Mouse (Mus musculus): ENCODE results near the gene Rufy1. TPM values are rescaled to one million over a fixed set of nuclear protein-coding genes. Genes with fewer than 3 reads are reported as not detected.
A peak's percentile ranks its signal among the peaks of the same experiment; 100 is the strongest.

Gene Rufy1
- polyA plus RNA-seq, 1 experiment = 12.5 TPM

DNA sequence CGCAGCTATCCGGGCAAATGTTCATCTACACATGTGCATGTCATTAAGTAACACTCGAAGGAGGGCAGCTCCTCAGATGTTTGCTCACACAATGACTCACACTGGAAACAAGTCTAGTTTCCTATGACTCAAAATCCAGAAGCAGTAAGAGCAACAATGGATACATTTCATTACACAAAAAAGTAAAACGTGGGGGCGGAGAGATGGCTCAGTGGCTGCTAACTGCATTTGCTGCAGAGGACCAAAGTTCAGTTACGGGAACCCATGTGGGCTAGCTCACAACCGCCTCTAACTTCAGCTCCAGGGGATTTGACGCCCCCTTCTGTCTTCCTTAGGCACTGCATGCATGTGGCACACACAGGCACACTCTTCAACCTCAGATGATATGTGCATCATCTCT is 8.9 kb upstream of the Rufy1 start:
- TF ChIP-seq POLR2A (IDR thresholded peaks at IDR 0.05; ENCODE audit: borderline replicate concordance, control insufficient read depth, low read depth, low read length) (no peak), CTCF (IDR thresholded peaks at IDR 0.05; ENCODE audit: control insufficient read depth, insufficient read depth, low read length) (peak; percentile 44)
- H3K4me3 ChIP-seq (replicated peaks; ENCODE audit: control insufficient read depth, low read depth, low read length) = no peak overlapping the region
- no peak overlapping the region for H3K27ac ChIP-seq (ENCODE audit: control insufficient read depth, insufficient read depth, low read depth, low read length, poor library complexity)
- WGBS = 68% methylated on average over 8 of the region's 8 CpGs
- no peaks in the 10 kb centered on the region; the same call in 1 of the 2 replicates for H3K4me1 ChIP-seq (ENCODE audit: control insufficient read depth, insufficient read depth, low read length)

- 49% methylated on average over 5 of the region's 5 CpGs for WGBS
- peaks cover 5% of the 10 kb centered on the region for H3K4me1 ChIP-seq (ENCODE audit: control insufficient read depth, insufficient read depth, low read length)
- no peak overlapping the region for H3K4me3 ChIP-seq (replicated peaks; ENCODE audit: control insufficient read depth, low read depth, low read length)
- TF ChIP-seq POLR2A (IDR thresholded peaks at IDR 0.05; ENCODE audit: borderline replicate concordance, control insufficient read depth, low read depth, low read length) (no peak), CTCF (IDR thresholded peaks at IDR 0.05; ENCODE audit: control insufficient read depth, insufficient read depth, low read length) (no peak)
- H3K27ac ChIP-seq (ENCODE audit: control insufficient read depth, insufficient read depth, low read depth, low read length, poor library complexity) = no peak overlapping the region
These were observed 2.0 kb upstream of the Rufy1 start for GRCm38 (mm10) chr11:50432896-50433295.

DNA sequence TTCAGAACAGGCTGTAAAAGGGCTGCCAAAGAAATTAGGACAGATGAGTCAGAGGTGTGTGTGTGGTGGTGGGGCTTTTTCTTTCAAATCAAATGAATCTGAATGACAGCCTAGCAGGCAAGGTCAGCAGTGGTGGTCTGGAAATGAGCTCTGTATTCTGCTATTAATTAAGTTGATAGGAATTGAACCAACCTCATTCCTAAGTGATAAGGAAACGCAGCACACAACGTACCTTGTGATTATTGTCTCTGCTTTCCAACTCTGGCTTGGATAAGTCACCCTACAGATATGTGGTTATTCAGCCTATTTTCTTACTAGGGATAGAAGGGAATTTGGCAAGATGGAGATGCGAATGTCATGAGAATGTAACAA is 1.1 kb upstream of the Rufy1 start:
- peaks cover 5% of the 10 kb centered on the region for H3K4me1 ChIP-seq (ENCODE audit: control insufficient read depth, insufficient read depth, low read length)
- no peak for TF ChIP-seq POLR2A (IDR thresholded peaks at IDR 0.05; ENCODE audit: borderline replicate concordance, control insufficient read depth, low read depth, low read length)
- no peak for TF ChIP-seq CTCF (IDR thresholded peaks at IDR 0.05; ENCODE audit: control insufficient read depth, insufficient read depth, low read length)
- 78% methylated on average over 3 of the region's 3 CpGs for WGBS
- no peak overlapping the region for H3K4me3 ChIP-seq (replicated peaks; ENCODE audit: control insufficient read depth, low read depth, low read length)
- no peak overlapping the region for H3K27ac ChIP-seq (ENCODE audit: control insufficient read depth, insufficient read depth, low read depth, low read length, poor library complexity)

GRCm38 (mm10) chr11:50431134-50432068 is 476 bp upstream of the Rufy1 start:
- 24% methylated on average over 32 of the region's 32 CpGs for WGBS
- TF ChIP-seq CTCF (IDR thresholded peaks at IDR 0.05; ENCODE audit: control insufficient read depth, insufficient read depth, low read length) (no peak), POLR2A (IDR thresholded peaks at IDR 0.05; ENCODE audit: borderline replicate concordance, control insufficient read depth, low read depth, low read length) (no peak; the same call in 1 of the 2 replicates)
- peaks cover 5% of the 10 kb centered on the region for H3K4me1 ChIP-seq (ENCODE audit: control insufficient read depth, insufficient read depth, low read length)
- H3K27ac ChIP-seq (ENCODE audit: control insufficient read depth, insufficient read depth, low read depth, low read length, poor library complexity) = peak overlapping the region; percentile 99
- H3K4me3 ChIP-seq (replicated peaks; ENCODE audit: control insufficient read depth, low read depth, low read length) = peak overlapping the region; percentile 82

DNA sequence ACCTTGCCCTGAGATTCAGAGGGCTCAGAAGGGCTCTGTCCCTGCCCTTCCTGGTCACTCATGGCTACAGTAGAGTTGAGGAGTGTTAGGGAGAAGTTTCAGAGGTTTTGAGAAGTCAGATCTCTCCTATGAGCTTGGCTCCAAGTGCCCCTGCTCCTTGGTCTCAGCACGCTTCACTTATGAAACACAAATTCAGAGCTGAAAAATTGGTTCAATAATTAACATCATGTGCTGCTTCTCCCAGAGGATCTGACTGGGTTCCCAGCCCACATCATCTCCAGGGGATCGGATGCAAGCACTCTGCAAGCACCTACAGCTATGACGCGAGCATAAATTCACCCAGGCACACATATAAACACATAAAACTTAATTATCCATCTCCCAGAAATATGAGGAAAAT is 4.9 kb downstream of the Rufy1 start:
- TF ChIP-seq CTCF (IDR thresholded peaks at IDR 0.05; ENCODE audit: control insufficient read depth, insufficient read depth, low read length) (no peak), POLR2A (IDR thresholded peaks at IDR 0.05; ENCODE audit: borderline replicate concordance, control insufficient read depth, low read depth, low read length) (no peak)
- peaks cover 1% of the 10 kb centered on the region; the same call in 1 of the 2 replicates for H3K4me1 ChIP-seq (ENCODE audit: control insufficient read depth, insufficient read depth, low read length)
- H3K4me3 ChIP-seq (replicated peaks; ENCODE audit: control insufficient read depth, low read depth, low read length) = no peak overlapping the region
- no peak overlapping the region for H3K27ac ChIP-seq (ENCODE audit: control insufficient read depth, insufficient read depth, low read depth, low read length, poor library complexity)
- WGBS = 92% methylated on average over 4 of the region's 4 CpGs

- 48% methylated on average over 22 of the region's 22 CpGs for WGBS
- H3K27ac ChIP-seq (ENCODE audit: control insufficient read depth, insufficient read depth, low read depth, low read length, poor library complexity) = no peak overlapping the region
These were observed 8.8 kb downstream of the Rufy1 start for GRCm38 (mm10) chr11:50421934-50422780.

GRCm38 (mm10) chr11:50421461-50421860 is 9.5 kb downstream of the Rufy1 start:
- TF ChIP-seq POLR2A (IDR thresholded peaks at IDR 0.05; ENCODE audit: borderline replicate concordance, control insufficient read depth, low read depth, low read length) = no peak
- no peak for TF ChIP-seq CTCF (IDR thresholded peaks at IDR 0.05; ENCODE audit: control insufficient read depth, insufficient read depth, low read length)
- peaks cover 1% of the 10 kb centered on the region; the same call in 1 of the 2 replicates for H3K4me1 ChIP-seq (ENCODE audit: control insufficient read depth, insufficient read depth, low read length)
- WGBS = 82% methylated on average over 5 of the region's 5 CpGs
- no peak overlapping the region for H3K4me3 ChIP-seq (replicated peaks; ENCODE audit: control insufficient read depth, low read depth, low read length)
- H3K27ac ChIP-seq (ENCODE audit: control insufficient read depth, insufficient read depth, low read depth, low read length, poor library complexity) = no peak overlapping the region

More at GRCm38 (mm10) chr11:50421934-50422780, 8.8 kb downstream of the Rufy1 start:
- Histone ChIP-seq H3K4me3 (replicated peaks; ENCODE audit: control insufficient read depth, low read depth, low read length) (no peak overlapping the region), H3K4me1 (ENCODE audit: control insufficient read depth, insufficient read depth, low read length) (peaks cover 1% of the 10 kb centered on the region; the same call in 1 of the 2 replicates)
- TF ChIP-seq CTCF (IDR thresholded peaks at IDR 0.05; ENCODE audit: control insufficient read depth, insufficient read depth, low read length) (no peak), POLR2A (IDR thresholded peaks at IDR 0.05; ENCODE audit: borderline replicate concordance, control insufficient read depth, low read depth, low read length) (no peak)

GRCm38 (mm10) chr11:50417856-50418255 is 13.1 kb downstream of the Rufy1 start:
- no peak for TF ChIP-seq CTCF (IDR thresholded peaks at IDR 0.05; ENCODE audit: control insufficient read depth, insufficient read depth, low read length)
- no peak for TF ChIP-seq POLR2A (IDR thresholded peaks at IDR 0.05; ENCODE audit: borderline replicate concordance, control insufficient read depth, low read depth, low read length)
- H3K4me3 ChIP-seq (replicated peaks; ENCODE audit: control insufficient read depth, low read depth, low read length) = no peak overlapping the region
- WGBS = 61% methylated on average over 2 of the region's 2 CpGs
- H3K27ac ChIP-seq (ENCODE audit: control insufficient read depth, insufficient read depth, low read depth, low read length, poor library complexity) = no peak overlapping the region
- peaks cover 6% of the 10 kb centered on the region for H3K4me1 ChIP-seq (ENCODE audit: control insufficient read depth, insufficient read depth, low read length)

Measured in bone marrow, adult 2 months (tissue).